Comparison of ENCODE assay signal across 7 mouse cellular contexts in the genomic region with DNA sequence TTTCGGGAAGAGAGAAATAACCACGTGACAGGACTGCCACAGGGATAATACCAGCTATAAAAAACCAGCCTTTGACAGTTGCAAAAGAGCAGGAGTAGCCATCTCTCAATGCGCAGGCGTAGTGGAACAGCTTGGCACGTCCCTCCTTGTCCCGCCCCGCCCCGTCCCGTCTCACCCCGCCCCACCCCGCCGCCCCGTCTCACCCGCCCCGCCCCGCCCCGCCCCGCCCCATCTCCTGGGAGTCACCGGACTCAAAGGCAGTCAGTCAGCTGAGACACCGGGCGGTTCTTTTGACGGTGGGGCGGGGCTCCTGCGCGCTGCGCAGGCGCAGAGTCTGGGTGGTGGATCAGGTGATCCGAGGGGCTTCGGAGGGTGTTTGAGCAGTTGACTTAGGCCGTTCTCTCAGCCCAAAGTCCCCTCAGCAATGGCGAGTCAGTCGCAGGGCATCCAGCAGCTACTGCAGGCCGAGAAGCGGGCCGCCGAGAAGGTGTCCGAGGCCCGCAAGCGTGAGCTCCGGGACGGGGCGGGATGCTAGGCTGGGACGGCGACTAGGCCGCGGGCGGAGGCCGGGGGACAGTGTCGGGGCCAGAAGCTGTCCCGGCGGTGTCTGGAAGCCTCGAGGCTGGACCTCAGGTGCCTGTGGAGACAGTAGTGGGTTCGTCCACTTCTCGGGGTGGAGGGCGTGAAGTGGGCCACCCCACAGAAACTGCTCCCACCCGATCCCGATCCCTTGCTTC. TPM values are rescaled to one million over a fixed set of nuclear protein-coding genes. Genes with fewer than 3 reads are reported as not detected.
DNase-seq lines count a peak whose midpoint lies in the region; ATAC-seq and TF ChIP-seq lines count a peak whose summit lies in the region.

A gene (plus strand): TSS at position 279 of the 737 bp plus-strand sequence.

- H3K36me3 ChIP-seq in intestine, postnatal 0 days (ENCODE audit: control insufficient read depth, insufficient read depth) = peaks cover 18% of the 10 kb centered on the region
- H3K36me3 ChIP-seq in limb, embryonic 11.5 days (ENCODE audit: control insufficient read depth, insufficient read depth, low read length) = peaks cover 9% of the 10 kb centered on the region
- peaks cover 16% of the 10 kb centered on the region for H3K36me3 ChIP-seq in midbrain, embryonic 14.5 days (ENCODE audit: control insufficient read depth, insufficient read depth, low read length)

- peak; percentile 93 for ATAC-seq in intestine, postnatal 0 days
- peak; percentile 95 for ATAC-seq in limb, embryonic 11.5 days (ENCODE audit: insufficient number of reproducible peaks, low FRiP score, low TSS enrichment, low read depth)
- peak; percentile 95 for ATAC-seq in midbrain, embryonic 14.5 days (ENCODE audit: low FRiP score, low TSS enrichment)

- peak within 1 kb of the TSS; percentile 84 for H3K27ac ChIP-seq in intestine, postnatal 0 days (ENCODE audit: low read depth, low read length)
- peak within 1 kb of the TSS; percentile 57; the same call in 1 of the 2 replicates for H3K27ac ChIP-seq in limb, embryonic 11.5 days (replicated peaks; ENCODE audit: low read depth, low read length)
- peak within 1 kb of the TSS; percentile 80 for H3K27ac ChIP-seq in midbrain, embryonic 14.5 days (replicated peaks; ENCODE audit: low read depth, low read length)

- peak within 1 kb of the TSS; percentile 87 for H3K4me3 ChIP-seq in intestine, postnatal 0 days (ENCODE audit: low read depth, low read length)
- H3K4me3 ChIP-seq in limb, embryonic 11.5 days (ENCODE audit: low read depth, low read length) = peak within 1 kb of the TSS; percentile 87
- H3K4me3 ChIP-seq in midbrain, embryonic 14.5 days (replicated peaks; ENCODE audit: low read depth, low read length) = peak within 1 kb of the TSS; percentile 87

- TF ChIP-seq CTCF in intestine, postnatal 0 days (IDR thresholded peaks at IDR 0.05; ENCODE audit: low read depth) = no peak

- peak within 1 kb of the TSS; percentile 94 for H3K9ac ChIP-seq in intestine, postnatal 0 days (ENCODE audit: low read depth, low read length)
- peak within 1 kb of the TSS; percentile 93 for H3K9ac ChIP-seq in limb, embryonic 11.5 days (ENCODE audit: low read length)
- peak within 1 kb of the TSS; percentile 91 for H3K9ac ChIP-seq in midbrain, embryonic 14.5 days (replicated peaks; ENCODE audit: low read length)

- WGBS in intestine, postnatal 0 days = 0% methylated on average over 41 of the region's 57 CpGs
- WGBS in limb, embryonic 11.5 days = under 1% methylated on average over 56 of the region's 57 CpGs
- under 1% methylated on average over 57 of the region's 57 CpGs for WGBS in midbrain, embryonic 14.5 days

- peaks cover 13% of the 10 kb centered on the region; the same call in 1 of the 2 replicates for H3K4me1 ChIP-seq in intestine, postnatal 0 days (replicated peaks; ENCODE audit: control insufficient read depth, insufficient read depth, low read length)
- peaks cover 12% of the 10 kb centered on the region for H3K4me1 ChIP-seq in limb, embryonic 11.5 days (ENCODE audit: control insufficient read depth, insufficient read depth, low read length)
- peaks cover 14% of the 10 kb centered on the region for H3K4me1 ChIP-seq in midbrain, embryonic 14.5 days (ENCODE audit: control insufficient read depth, insufficient read depth, low read length)

- DNase-seq in adrenal gland, postnatal 10 days = peak; percentile 96
- DNase-seq in embryo, embryonic 9.5 days (ENCODE audit: extremely low spot score) = peak; percentile 95
- DNase-seq in gonadal fat pad, adult 2 months (ENCODE audit: low read depth) = no peak
- peak; percentile 95 for DNase-seq in limb, embryonic 11.5 days (ENCODE audit: low spot score)
- DNase-seq in midbrain, embryonic 14.5 days = peak; percentile 97
- peak; percentile 92 to 93 for DNase-seq in spleen, adult 18-20 months

- H3K9me3 ChIP-seq in intestine, postnatal 0 days (ENCODE audit: control insufficient read depth) = no peaks in the 10 kb centered on the region
- H3K9me3 ChIP-seq in limb, embryonic 11.5 days (ENCODE audit: control insufficient read depth, low read length) = no peaks in the 10 kb centered on the region
- no peaks in the 10 kb centered on the region for H3K9me3 ChIP-seq in midbrain, embryonic 14.5 days (ENCODE audit: control insufficient read depth, low read length)

- peak within 1 kb of the TSS; percentile 73 for H3K4me2 ChIP-seq in intestine, postnatal 0 days (replicated peaks; ENCODE audit: low read depth)
- H3K4me2 ChIP-seq in limb, embryonic 11.5 days (ENCODE audit: low read depth, severe bottlenecking) = peak within 1 kb of the TSS; percentile 81
- peak within 1 kb of the TSS; percentile 72 for H3K4me2 ChIP-seq in midbrain, embryonic 14.5 days (ENCODE audit: low read length)

- no peaks in the 10 kb centered on the region for H3K27me3 ChIP-seq in intestine, postnatal 0 days (replicated peaks; ENCODE audit: control insufficient read depth, insufficient read depth, low read length)
- H3K27me3 ChIP-seq in limb, embryonic 11.5 days (ENCODE audit: control insufficient read depth, insufficient read depth, low read length) = no peaks in the 10 kb centered on the region
- H3K27me3 ChIP-seq in midbrain, embryonic 14.5 days (ENCODE audit: control insufficient read depth, insufficient read depth, low read length) = no peaks in the 10 kb centered on the region

RNA-seq across cellular contexts. Expression of the gene that starts here (rescaled TPM):
- 100 to 1,000 TPM; 128 to 131 TPM for total RNA-seq in adrenal gland, postnatal 10 days (2021)
- polyA plus RNA-seq in gonadal fat pad, adult 2 months (2012; rRNA removed) = 90.6 and 126 TPM in 2 replicates
- 345 and 364 TPM in 2 replicates for polyA plus RNA-seq in intestine, postnatal 0 days (2015; fragmentation: Nextera tagmentation; extraction: Ambion mirVana)
- polyA plus RNA-seq in limb, embryonic 11.5 days (2014; fragmentation: Nextera tagmentation; extraction: Ambion mirVana) = 277 and 294 TPM in 2 replicates
- 451 and 485 TPM in 2 replicates for polyA plus RNA-seq in midbrain, embryonic 14.5 days (2014; fragmentation: Nextera tagmentation; extraction: Ambion mirVana)
